Mouse (Mus musculus) ES-Bruce4 (cell line): Measurements from ENCODE around the gene Rufy2. TPM values are rescaled to one million over a fixed set of nuclear protein-coding genes. Genes with fewer than 3 reads are reported as not detected.

ENCODE experiments used
- H3K27ac ChIP-seq: 2 replicates; pipeline ENCODE4 v1.5.1; 2012; ENCODE audit warnings: low read length, inconsistent platforms; ENCODE audit not compliant: insufficient read depth
- H3K27me3 ChIP-seq: 2 replicates; pipeline ENCODE4 v1.6.1; 2012; ENCODE audit warnings: mild to moderate bottlenecking, low read length, inconsistent platforms; ENCODE audit not compliant: control insufficient read depth, poor library complexity, insufficient read depth, severe bottlenecking
- H3K36me3 ChIP-seq: 2 replicates; pipeline ENCODE4 v1.6.1; 2012; ENCODE audit warnings: inconsistent platforms, mild to moderate bottlenecking, low read length, moderate library complexity; ENCODE audit not compliant: control insufficient read depth, poor library complexity, insufficient read depth, severe bottlenecking
- H3K4me1 ChIP-seq: one replicate; pipeline ENCODE4 v1.8.1; 2011; ENCODE audit warnings: low read length; ENCODE audit not compliant: control insufficient read depth, insufficient read depth
- H3K4me3 ChIP-seq: 2 replicates; pipeline ENCODE4 v1.5.1; 2011; ENCODE audit warnings: low read depth, mild to moderate bottlenecking, low read length
- H3K9ac ChIP-seq: 2 replicates; pipeline ENCODE4 v1.6.1; 2012; ENCODE audit warnings: low read depth, mild to moderate bottlenecking, inconsistent platforms; ENCODE audit not compliant: poor library complexity, severe bottlenecking
- H3K9me3 ChIP-seq: replicated peaks from 2 replicates; pipeline ENCODE4 v1.6.1; 2012; ENCODE audit warnings: mild to moderate bottlenecking, low read length, inconsistent platforms; ENCODE audit not compliant: control insufficient read depth, poor library complexity, insufficient read depth, severe bottlenecking
- CTCF ChIP-seq: IDR thresholded peaks from one replicate; pipeline ENCODE4 v1.8.1; 2011; ENCODE audit warnings: low read depth, low read length
- EP300 ChIP-seq: IDR thresholded peaks from 2 replicates; pipeline ENCODE4 v1.6.1; 2011; ENCODE audit warnings: low read depth, low read length; ENCODE audit not compliant: insufficient read depth
- POLR2A ChIP-seq: IDR thresholded peaks from one replicate; pipeline ENCODE4 v1.8.1; 2011; ENCODE audit warnings: low read length; ENCODE audit not compliant: insufficient read depth
- polyA plus RNA-seq: library from polyadenylated mRNA; stranded (reverse); fragments of >200 nt; gene quantifications from 2 replicates; pipeline ENCODE4 v1.2.4, GENCODE M21; 2011; ENCODE audit warnings: low read depth; ENCODE audit not compliant: missing spikeins, insufficient read depth, insufficient read length

Gene Rufy2
- polyA plus RNA-seq, 1 experiment = 32.0 TPM

GRCm38 (mm10) chr10:63032267-63032666, 52.2 kb downstream of the Rufy2 start:
- no peaks in the 10 kb centered on the region for H3K4me1 ChIP-seq
- TF ChIP-seq POLR2A = no peak
- TF ChIP-seq EP300 = no peak
- no peak for TF ChIP-seq CTCF
- H3K27me3 ChIP-seq = no peaks in the 10 kb centered on the region
- H3K27ac ChIP-seq = no peak overlapping the region
- H3K4me3 ChIP-seq = no peak overlapping the region
- H3K9ac ChIP-seq = no peak overlapping the region
- no peaks in the 10 kb centered on the region for H3K36me3 ChIP-seq
- no peaks in the 10 kb centered on the region for H3K9me3 ChIP-seq

- H3K27me3 ChIP-seq = no peaks in the 10 kb centered on the region
- H3K27ac ChIP-seq = no peak overlapping the region
- no peak for TF ChIP-seq EP300
- no peak overlapping the region for H3K4me3 ChIP-seq
- H3K4me1 ChIP-seq = no peaks in the 10 kb centered on the region
- H3K9me3 ChIP-seq = no peaks in the 10 kb centered on the region
- H3K36me3 ChIP-seq = no peaks in the 10 kb centered on the region
- no peak overlapping the region for H3K9ac ChIP-seq
These were observed 52.9 kb downstream of the Rufy2 start for GRCm38 (mm10) chr10:63032956-63033355.

GRCm38 (mm10) chr10:63038571-63039320, 58.7 kb downstream of the Rufy2 start:
- no peak overlapping the region for H3K27ac ChIP-seq
- TF ChIP-seq POLR2A (no peak), CTCF (no peak), EP300 (no peak)
- no peak overlapping the region for H3K9ac ChIP-seq

GRCm38 (mm10) chr10:63039867-63040628, 60.0 kb downstream of the Rufy2 start:
- Histone ChIP-seq H3K4me3 (no peak overlapping the region), H3K27me3 (no peaks in the 10 kb centered on the region), H3K27ac (no peak overlapping the region), H3K9ac (no peak overlapping the region), H3K36me3 (no peaks in the 10 kb centered on the region), H3K4me1 (no peaks in the 10 kb centered on the region), H3K9me3 (no peaks in the 10 kb centered on the region)
- TF ChIP-seq CTCF (no peak), POLR2A (no peak), EP300 (no peak)

More at GRCm38 (mm10) chr10:63038571-63039320, 58.7 kb downstream of the Rufy2 start:
- Histone ChIP-seq H3K4me3 (peak overlapping the region; percentile 2; the same call in 1 of the 2 replicates), H3K4me1 (no peaks in the 10 kb centered on the region), H3K36me3 (no peaks in the 10 kb centered on the region), H3K27me3 (no peaks in the 10 kb centered on the region), H3K9me3 (no peaks in the 10 kb centered on the region)

- Histone ChIP-seq H3K4me1 (no peaks in the 10 kb centered on the region), H3K9me3 (no peaks in the 10 kb centered on the region), H3K9ac (no peak overlapping the region), H3K4me3 (no peak overlapping the region), H3K27me3 (no peaks in the 10 kb centered on the region), H3K27ac (no peak overlapping the region), H3K36me3 (no peaks in the 10 kb centered on the region)
- TF ChIP-seq POLR2A = no peak
- no peak for TF ChIP-seq EP300
- TF ChIP-seq CTCF = no peak
These were observed 63.1 kb downstream of the Rufy2 start for GRCm38 (mm10) chr10:63043154-63043553.

- TF ChIP-seq CTCF (no peak), POLR2A (no peak), EP300 (no peak)
- H3K9ac ChIP-seq = no peak overlapping the region
- H3K27ac ChIP-seq = no peak overlapping the region
- H3K4me1 ChIP-seq = no peaks in the 10 kb centered on the region
- no peaks in the 10 kb centered on the region for H3K9me3 ChIP-seq
- no peak overlapping the region for H3K4me3 ChIP-seq
- no peaks in the 10 kb centered on the region for H3K27me3 ChIP-seq
- no peaks in the 10 kb centered on the region for H3K36me3 ChIP-seq
These were observed 67.7 kb downstream of the Rufy2 start for GRCm38 (mm10) chr10:63047751-63048150.
